Mouse (Mus musculus) neural tube, embryonic 14.5 days (tissue): Measurements from ENCODE around the gene Erh. TPM values are rescaled to one million over a fixed set of nuclear protein-coding genes. Genes with fewer than 3 reads are reported as not detected.
A peak's percentile ranks its signal among the peaks of the same experiment; 100 is the strongest.

ENCODE experiments used
- ATAC-seq: fragments of 200-750 bp; cut with Nextera tagmentation; 2 replicates; pipeline ENCODE4 v1.8.0; 2017; ENCODE audit warnings: low read depth, mild to moderate bottlenecking, moderate TSS enrichment, moderate library complexity
- H3K27ac ChIP-seq: fragments of 300-500 bp; sonication (generic); 2 replicates; pipeline ENCODE4 v1.5.1; 2014; ENCODE audit warnings: low read depth, mild to moderate bottlenecking, control low read depth, low read length, moderate library complexity, mixed read lengths
- H3K27me3 ChIP-seq: fragments of 300-500 bp; sonication (generic); 2 replicates; pipeline ENCODE4 v1.6.1; 2014; ENCODE audit warnings: low read length; ENCODE audit not compliant: control insufficient read depth, insufficient read depth
- H3K36me3 ChIP-seq: fragments of 300-500 bp; sonication (generic); 2 replicates; pipeline ENCODE4 v1.6.1; 2014; ENCODE audit warnings: low read length, mixed read lengths; ENCODE audit not compliant: control insufficient read depth, insufficient read depth
- H3K4me1 ChIP-seq: fragments of 300-500 bp; sonication (generic); 2 replicates; pipeline ENCODE4 v1.6.1; 2014; ENCODE audit warnings: low read length; ENCODE audit not compliant: control insufficient read depth, insufficient read depth
- H3K4me2 ChIP-seq: fragments of 300-500 bp; sonication (generic); 2 replicates; pipeline ENCODE4 v1.6.1; 2014; ENCODE audit warnings: mild to moderate bottlenecking, low read depth, low read length, control low read depth
- H3K4me3 ChIP-seq: fragments of 300-500 bp; sonication (generic); 2 replicates; pipeline ENCODE4 v1.5.1; 2014; ENCODE audit warnings: low read depth, low read length, control low read depth, mixed read lengths
- H3K9ac ChIP-seq: fragments of 300-500 bp; sonication (generic); replicated peaks from 2 replicates; pipeline ENCODE4 v1.6.1; 2014; ENCODE audit warnings: low read depth, mild to moderate bottlenecking, control low read depth, low read length, mixed read lengths
- H3K9me3 ChIP-seq: fragments of 300-500 bp; sonication (generic); 2 replicates; pipeline ENCODE4 v1.6.1; 2016; ENCODE audit warnings: low read length; ENCODE audit not compliant: control insufficient read depth
- WGBS: fragments of 180-500 bp; shearing (Covaris S2); extraction: QIAGEN DNeasy Blood & Tissue Kit; methylation state at CpG from one replicate; pipeline ENCODE4 v1.1.7; 2014; 5-methylcytosine and 5-hydroxymethylcytosine counted together
- polyA plus RNA-seq: library from polyadenylated mRNA; unstranded; fragments of >200 nt; fragmentation: Nextera tagmentation; extraction: Ambion mirVana; gene quantifications from 2 replicates; pipeline ENCODE4 v1.2.1, GENCODE M21; 2014

Erh gene
- polyA plus RNA-seq, 1 experiment from 2014 or later: 193 TPM

- Histone ChIP-seq H3K27me3 (no peaks in the 10 kb centered on the region; the same call in 1 of the 2 replicates), H3K4me2 (no peak overlapping the region), H3K9ac (no peak overlapping the region), H3K4me1 (no peaks in the 10 kb centered on the region), H3K36me3 (peaks cover 5% of the 10 kb centered on the region; the same call in 1 of the 2 replicates), H3K4me3 (no peak overlapping the region), H3K27ac (no peak overlapping the region), H3K9me3 (no peaks in the 10 kb centered on the region)
- no peak for ATAC-seq
- WGBS: 80% methylated on average over 2 of the region's 2 CpGs
These were observed 39.9 kb downstream of the Erh start for GRCm38 (mm10) chr12:80604218-80604617.

GRCm38 (mm10) chr12:80603566-80603965 is 40.6 kb downstream of the Erh start:
- Histone ChIP-seq H3K27me3 (no peaks in the 10 kb centered on the region; the same call in 1 of the 2 replicates), H3K4me1 (no peaks in the 10 kb centered on the region), H3K36me3 (peaks cover 5% of the 10 kb centered on the region; the same call in 1 of the 2 replicates), H3K9ac (no peak overlapping the region), H3K27ac (no peak overlapping the region), H3K4me3 (no peak overlapping the region), H3K4me2 (no peak overlapping the region), H3K9me3 (no peaks in the 10 kb centered on the region)
- no peak for ATAC-seq
- WGBS: 59% methylated on average over 4 of the region's 4 CpGs

- Histone ChIP-seq H3K27me3 (no peaks in the 10 kb centered on the region; the same call in 1 of the 2 replicates), H3K4me2 (no peak overlapping the region), H3K27ac (no peak overlapping the region), H3K9ac (no peak overlapping the region), H3K9me3 (no peaks in the 10 kb centered on the region), H3K4me1 (no peaks in the 10 kb centered on the region), H3K36me3 (peaks cover 9% of the 10 kb centered on the region; the same call in 1 of the 2 replicates), H3K4me3 (no peak overlapping the region)
- 94% methylated on average over 5 of the region's 5 CpGs for WGBS
- no peak for ATAC-seq
These were observed 41.7 kb downstream of the Erh start for GRCm38 (mm10) chr12:80602432-80602831.

DNA sequence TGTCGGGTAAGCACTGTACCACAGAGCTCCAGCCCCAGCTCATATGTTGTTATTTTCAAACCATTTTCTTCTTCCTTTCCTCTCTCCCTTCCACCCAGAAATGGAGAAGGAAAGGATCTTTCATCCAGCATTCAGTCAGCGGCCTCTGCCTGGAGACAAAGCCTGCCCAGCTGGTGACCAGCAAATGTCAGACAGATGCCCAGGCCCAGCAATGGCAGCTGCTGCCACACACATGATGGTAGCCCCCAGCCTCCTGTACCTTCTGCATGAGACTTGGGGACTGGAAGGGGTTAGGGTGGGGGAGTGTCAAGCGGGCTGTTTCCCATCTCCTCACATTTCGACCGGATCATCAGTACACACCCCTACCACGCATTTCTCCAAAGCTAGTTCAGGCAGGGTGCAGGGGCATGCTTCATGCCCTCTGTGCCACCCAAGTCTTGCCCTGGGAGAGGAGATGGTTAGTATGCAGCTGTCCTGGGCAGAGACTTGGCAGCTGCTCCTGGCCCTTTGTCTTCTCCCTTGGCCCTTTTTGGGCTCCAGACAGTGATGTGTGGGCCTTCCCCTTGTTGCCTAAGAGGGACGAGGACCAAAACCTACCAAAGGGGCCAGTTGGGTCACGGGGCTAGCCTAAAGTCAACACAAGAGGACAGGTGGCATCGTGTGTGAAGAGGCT is 42.4 kb downstream of the Erh start:
- no peaks in the 10 kb centered on the region for H3K4me1 ChIP-seq
- no peak overlapping the region for H3K4me3 ChIP-seq
- no peak overlapping the region for H3K27ac ChIP-seq
- H3K4me2 ChIP-seq: no peak overlapping the region
- peaks cover 9% of the 10 kb centered on the region; the same call in 1 of the 2 replicates for H3K36me3 ChIP-seq
- no peaks in the 10 kb centered on the region; the same call in 1 of the 2 replicates for H3K27me3 ChIP-seq
- 84% methylated on average over 9 of the region's 9 CpGs for WGBS
- H3K9me3 ChIP-seq: no peaks in the 10 kb centered on the region
- no peak overlapping the region for H3K9ac ChIP-seq
- ATAC-seq: no peak

- Histone ChIP-seq H3K9me3 (no peaks in the 10 kb centered on the region), H3K4me2 (no peak overlapping the region), H3K9ac (no peak overlapping the region), H3K36me3 (peaks cover 12% of the 10 kb centered on the region; the same call in 1 of the 2 replicates), H3K4me1 (no peaks in the 10 kb centered on the region), H3K27ac (no peak overlapping the region), H3K4me3 (no peak overlapping the region), H3K27me3 (no peaks in the 10 kb centered on the region; the same call in 1 of the 2 replicates)
- 37% methylated on average over 6 of the region's 6 CpGs for WGBS
- peak; percentile 84; the same call in 1 of the 2 replicates for ATAC-seq
These were observed 45.4 kb downstream of the Erh start for GRCm38 (mm10) chr12:80598756-80599155.

- no peak overlapping the region for H3K9ac ChIP-seq
- no peak overlapping the region for H3K4me2 ChIP-seq
- ATAC-seq: no peak
- WGBS: 22% methylated on average over 7 of the region's 7 CpGs
- no peaks in the 10 kb centered on the region for H3K4me1 ChIP-seq
- H3K36me3 ChIP-seq: peaks cover 13% of the 10 kb centered on the region; the same call in 1 of the 2 replicates
- no peak overlapping the region for H3K4me3 ChIP-seq
- H3K27me3 ChIP-seq: no peaks in the 10 kb centered on the region; the same call in 1 of the 2 replicates
- no peak overlapping the region for H3K27ac ChIP-seq
- H3K9me3 ChIP-seq: no peaks in the 10 kb centered on the region
These were observed 45.9 kb downstream of the Erh start for GRCm38 (mm10) chr12:80598236-80598635.

GRCm38 (mm10) chr12:80595968-80596367 is 48.2 kb downstream of the Erh start:
- Histone ChIP-seq H3K4me3 (no peak overlapping the region), H3K4me2 (no peak overlapping the region), H3K4me1 (no peaks in the 10 kb centered on the region), H3K9me3 (no peaks in the 10 kb centered on the region), H3K9ac (no peak overlapping the region), H3K27ac (no peak overlapping the region), H3K36me3 (0 out of 2 replicates have a peak, but pooled peaks cover 12% of the 10 kb centered on the region), H3K27me3 (no peaks in the 10 kb centered on the region)
- 88% methylated on average over 4 of the region's 4 CpGs for WGBS
- ATAC-seq: no peak

- Histone ChIP-seq H3K9me3 (no peaks in the 10 kb centered on the region), H3K4me2 (no peak overlapping the region), H3K27me3 (no peaks in the 10 kb centered on the region), H3K36me3 (0 out of 2 replicates have a peak, but pooled peaks cover 14% of the 10 kb centered on the region), H3K27ac (no peak overlapping the region), H3K4me3 (no peak overlapping the region), H3K4me1 (no peaks in the 10 kb centered on the region), H3K9ac (no peak overlapping the region)
- ATAC-seq: no peak
- WGBS: 94% methylated on average over 4 of the region's 4 CpGs
These were observed 48.6 kb downstream of the Erh start for GRCm38 (mm10) chr12:80595566-80595965.

DNA sequence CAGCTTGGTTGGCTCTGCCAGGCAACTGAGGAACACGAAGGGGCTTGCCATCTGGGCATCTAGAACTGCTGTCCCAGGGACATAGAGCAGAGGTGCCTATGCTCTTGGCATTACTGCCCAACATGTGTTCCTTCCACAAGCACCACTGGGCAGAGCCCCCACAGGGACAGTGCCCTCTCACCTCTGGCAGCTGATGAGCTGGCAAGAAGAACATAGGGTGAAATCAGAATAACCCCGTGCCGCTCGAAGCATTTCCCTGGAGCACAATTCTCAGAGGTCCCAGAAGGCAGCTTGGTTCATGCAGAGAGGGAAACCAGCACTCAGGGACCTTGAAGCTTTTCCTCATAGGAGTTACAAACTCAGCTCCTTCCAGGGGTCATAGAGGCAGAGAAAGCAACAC is 49.4 kb downstream of the Erh start:
- H3K4me1 ChIP-seq: no peaks in the 10 kb centered on the region
- H3K9me3 ChIP-seq: no peaks in the 10 kb centered on the region
- no peak for ATAC-seq
- H3K4me3 ChIP-seq: no peak overlapping the region
- no peak overlapping the region for H3K4me2 ChIP-seq
- H3K27ac ChIP-seq: no peak overlapping the region
- no peaks in the 10 kb centered on the region for H3K27me3 ChIP-seq
- WGBS: 89% methylated on average over 4 of the region's 4 CpGs
- H3K9ac ChIP-seq: no peak overlapping the region
- 0 out of 2 replicates have a peak, but pooled peaks cover 15% of the 10 kb centered on the region for H3K36me3 ChIP-seq
